Mouse (Mus musculus): ENCODE data around the gene Eppin. TPM values are rescaled to one million over a fixed set of nuclear protein-coding genes. Genes with fewer than 3 reads are reported as not detected.
"Not testable (repeated sequence)": the region's sequence is repeated elsewhere in the genome, so short reads cannot be mapped to it uniquely, and the experiment has no call there.

Gene Eppin
- not detected for total RNA-seq (2021)

- no peak for DNase-seq
These were observed at the start of gene Eppin for GRCm38 (mm10) chr2:164593494-164593893. Gene Eppin, minus strand, starts transcription at chr2:164593594.

GRCm38 (mm10) chr2:164641881-164642673 is 48.7 kb upstream of the Eppin start:
- peak in 1 of 2 experiments; percentile 15 for DNase-seq

- no peak for DNase-seq
These were observed 47.7 kb upstream of the Eppin start for GRCm38 (mm10) chr2:164641129-164641528.

DNA sequence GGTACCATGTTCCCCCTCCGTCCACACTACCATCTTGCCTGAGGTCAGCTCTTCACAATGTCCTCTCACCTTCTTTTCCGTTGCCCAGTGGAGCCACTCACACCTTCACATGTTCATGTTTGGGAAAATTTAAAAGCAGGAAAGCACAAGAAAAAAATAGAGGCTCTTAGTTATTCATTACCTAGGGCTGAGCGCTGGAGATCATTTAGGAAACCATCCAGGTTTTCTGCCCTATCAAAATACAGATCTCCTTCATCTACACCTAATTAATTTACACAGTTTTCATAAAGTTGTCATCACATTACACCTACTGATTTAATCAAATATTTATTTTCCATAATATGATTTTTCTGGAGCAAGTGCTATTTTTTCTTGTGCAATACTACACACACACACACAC is 45.3 kb upstream of the Eppin start, which contains the start of gene Wfdc16:
Gene Wfdc16, minus strand, starts transcription at position 101 of the 400 bp plus-strand sequence.
- DNase-seq = no peak

DNA sequence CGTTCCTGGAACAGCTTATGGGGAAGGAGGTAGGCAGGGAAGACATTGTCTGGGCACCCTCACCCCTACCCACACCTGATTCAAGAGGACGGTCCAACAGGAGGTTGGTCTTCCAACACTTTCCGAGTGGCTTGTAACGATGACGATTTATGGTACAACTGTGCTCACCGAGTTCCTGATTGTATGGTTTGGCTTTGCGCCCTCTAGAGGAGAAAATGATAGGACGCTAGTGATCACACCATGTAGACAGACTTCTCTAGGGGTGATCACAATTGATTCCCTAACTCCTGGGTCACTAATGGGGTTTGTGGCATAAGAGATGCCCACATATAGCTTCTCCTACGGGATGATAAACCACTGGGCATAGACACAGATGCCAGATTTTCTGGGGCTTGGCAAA is 41.9 kb upstream of the Eppin start:
- no peak for DNase-seq

- no peak for DNase-seq
These were observed 28.4 kb upstream of the Eppin start for GRCm38 (mm10) chr2:164621775-164622174.

DNA sequence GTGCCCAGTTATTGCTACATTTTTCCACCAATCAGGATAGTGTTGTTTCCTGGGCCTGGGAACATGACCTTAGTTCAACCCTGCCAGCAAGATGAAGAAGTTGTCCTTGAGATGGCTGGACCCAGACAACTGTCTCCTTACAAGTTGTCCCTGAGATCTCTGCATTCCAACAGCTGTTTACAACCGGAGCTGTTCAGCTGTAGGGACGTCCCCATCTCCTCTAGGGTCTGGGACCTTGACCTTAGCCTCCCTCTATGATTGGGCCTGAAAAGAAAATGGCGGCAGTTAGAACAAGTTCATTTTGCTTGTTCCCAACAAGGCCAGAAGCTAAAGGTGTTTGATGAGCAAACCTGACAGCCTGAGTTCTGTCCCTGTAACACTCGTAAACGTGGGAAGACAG is 25.7 kb upstream of the Eppin start:
- DNase-seq = no peak

- no peak for DNase-seq
These were observed 22.0 kb upstream of the Eppin start for GRCm38 (mm10) chr2:164615386-164615785.

GRCm38 (mm10) chr2:164613471-164613870 is 20.1 kb upstream of the Eppin start, which contains the start of the genes Wfdc6b and Wfdc8:
Gene Wfdc6b, plus strand, starts transcription at chr2:164613522.
Gene Wfdc8, minus strand, starts transcription at chr2:164613626.
- DNase-seq = not testable (repeated sequence)

GRCm38 (mm10) chr2:164608781-164609180 is 15.4 kb upstream of the Eppin start:
- no peak for DNase-seq

- no peak for DNase-seq
These were observed 11.0 kb upstream of the Eppin start for GRCm38 (mm10) chr2:164604411-164604810.

DNA sequence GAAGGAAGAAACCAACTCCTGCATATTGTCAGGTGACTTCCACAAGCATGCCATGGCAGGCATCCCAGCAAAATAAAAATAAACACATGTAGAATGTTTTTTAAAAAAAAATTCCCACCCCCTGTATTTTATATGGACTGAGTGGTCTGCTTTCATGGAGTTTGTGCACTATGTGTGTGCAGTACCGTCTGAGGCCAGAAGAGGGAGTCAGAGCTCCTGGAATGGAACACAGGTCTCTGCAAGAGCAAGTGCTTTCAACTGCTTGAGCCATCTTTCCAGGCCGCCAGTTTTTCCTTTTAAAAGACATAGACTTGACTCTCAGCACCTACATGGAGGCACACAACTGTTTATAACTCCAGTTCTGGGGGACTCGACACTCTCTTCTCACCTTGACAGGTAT is 10.1 kb upstream of the Eppin start:
- DNase-seq = no peak

DNA sequence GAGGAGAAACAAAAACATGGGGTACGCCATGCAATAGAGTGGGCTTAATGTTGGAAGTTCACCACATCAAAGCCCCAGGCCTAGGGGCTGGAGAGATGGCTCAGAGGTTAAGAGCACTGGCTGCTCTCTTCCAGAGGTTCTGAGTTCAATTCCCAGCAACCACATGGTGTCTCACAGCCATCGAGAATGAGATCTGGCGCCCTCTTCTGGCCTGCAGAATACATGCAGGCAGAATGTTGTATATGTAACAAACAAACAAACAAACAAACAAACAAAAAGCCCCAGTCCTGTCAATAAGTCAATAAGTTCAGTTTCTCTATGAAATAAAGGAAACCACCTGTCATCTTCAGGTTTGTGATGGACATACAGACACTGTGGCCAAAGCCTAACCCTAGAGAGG is 6.8 kb upstream of the Eppin start:
- DNase-seq = no peak

DNA sequence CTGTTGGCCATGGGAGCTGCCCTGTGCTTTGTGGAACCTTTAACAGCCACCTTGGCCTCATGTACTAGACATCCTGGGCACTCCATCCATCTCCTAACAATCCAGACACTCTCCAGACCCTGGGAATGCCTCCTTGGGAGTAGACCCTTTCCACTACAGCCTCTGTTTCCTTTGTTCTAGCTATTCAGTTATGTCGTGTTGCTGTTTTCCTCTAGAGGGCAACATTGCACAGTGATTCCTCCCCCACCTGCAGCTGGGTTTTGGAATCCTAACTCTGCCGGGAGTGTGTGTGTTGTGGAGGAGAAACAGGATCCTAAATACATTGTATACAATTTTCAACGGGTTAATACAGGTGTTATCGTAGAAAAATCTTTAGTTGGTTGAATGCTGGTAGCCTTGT is 1.4 kb downstream of the Eppin start:
- peak; percentile 5 to 18 for DNase-seq

DNA sequence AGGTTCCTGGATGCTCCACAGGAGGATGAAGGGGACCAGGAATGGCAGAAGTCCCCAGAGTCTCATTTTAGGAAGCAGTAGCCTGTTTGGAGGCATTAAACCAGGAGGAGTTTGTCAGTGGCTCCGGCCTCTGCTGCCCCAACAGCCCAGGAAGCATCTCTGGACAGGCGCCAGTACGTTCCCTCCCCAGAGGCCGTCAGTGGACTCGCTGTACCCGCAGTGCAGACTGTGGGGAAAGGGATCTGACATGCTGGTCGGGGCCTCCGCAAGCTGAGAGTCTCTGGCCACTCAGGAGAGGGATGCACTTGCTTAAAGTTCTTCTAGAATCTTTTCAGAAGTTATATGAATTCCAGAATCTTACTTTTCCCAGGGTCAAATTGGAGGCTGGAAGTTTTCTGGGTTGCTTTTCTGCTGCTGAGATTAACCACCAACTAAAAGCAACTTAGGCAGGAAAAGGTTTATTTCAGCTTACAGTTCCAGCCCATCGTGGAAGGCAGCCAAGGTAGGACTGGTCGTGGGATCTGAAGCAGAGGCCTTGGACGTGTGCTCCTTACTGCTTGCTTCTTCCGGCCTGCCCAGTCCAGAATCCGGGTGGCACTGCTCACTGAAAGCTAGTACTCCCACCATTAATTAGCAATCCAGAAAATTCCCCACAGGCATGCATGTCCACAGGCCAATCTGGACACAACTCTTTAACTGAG is 8.2 kb downstream of the Eppin start, which contains the start of gene Wfdc6a:
Gene Wfdc6a, minus strand, starts transcription at position 423 of the 701 bp plus-strand sequence.
- not testable (repeated sequence) for DNase-seq

- not testable (repeated sequence) for DNase-seq
These were observed 20.0 kb downstream of the Eppin start, which contains the start of gene Spint3 for GRCm38 (mm10) chr2:164573359-164573758. Gene Spint3, minus strand, starts transcription at chr2:164573459.

DNA sequence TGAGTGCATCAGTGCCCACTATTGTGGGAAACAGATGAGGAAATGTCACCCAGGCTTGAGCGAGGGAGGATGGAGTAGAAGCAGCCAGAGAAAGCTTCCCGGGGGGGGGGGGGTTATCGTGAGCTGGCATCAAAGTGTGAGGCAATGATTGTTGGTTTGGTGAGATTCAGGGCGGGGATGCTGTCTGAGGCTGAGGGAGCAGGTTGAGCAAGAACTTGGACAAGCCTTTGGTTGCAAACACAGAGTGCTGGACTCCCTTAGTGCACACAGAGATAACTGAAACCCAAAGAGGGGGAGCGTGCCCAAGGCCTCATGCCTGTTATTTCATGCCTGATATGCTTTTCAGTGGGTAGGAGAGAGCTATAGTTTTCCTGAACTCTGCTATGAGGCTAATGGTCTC is 25.9 kb downstream of the Eppin start:
- no peak for DNase-seq

GRCm38 (mm10) chr2:164566997-164567396 is 26.4 kb downstream of the Eppin start:
- DNase-seq = no peak

DNA sequence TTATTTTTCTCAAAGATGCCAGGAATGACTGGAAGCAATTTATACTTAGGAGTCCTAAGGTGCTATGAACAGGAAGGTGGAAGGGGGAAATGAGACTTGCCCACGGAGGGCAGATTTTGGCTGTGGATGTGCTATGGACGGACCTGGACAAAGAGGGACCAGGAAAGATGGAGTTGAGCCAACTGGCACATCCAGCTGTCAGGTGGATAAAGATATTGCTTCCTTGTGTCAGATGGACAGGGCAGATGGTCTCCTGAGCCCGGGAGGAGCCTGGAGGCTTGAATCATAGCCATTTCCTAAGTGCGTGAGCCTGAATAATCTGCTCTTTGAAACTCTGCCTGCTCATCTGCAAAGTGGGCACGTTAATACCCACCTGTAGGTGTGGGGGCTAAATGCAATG is 29.0 kb downstream of the Eppin start:
- no peak for DNase-seq

- peak; percentile 16 to 19 for DNase-seq
These were observed 29.9 kb downstream of the Eppin start for GRCm38 (mm10) chr2:164563339-164564038.

- DNase-seq = no peak
These were observed 30.8 kb downstream of the Eppin start, which contains the start of gene Wfdc2 for GRCm38 (mm10) chr2:164562391-164563188. Gene Wfdc2, plus strand, starts transcription at chr2:164562413.

- no peak for DNase-seq
These were observed 33.3 kb downstream of the Eppin start for GRCm38 (mm10) chr2:164560106-164560505.

All from layer of hippocampus, postnatal 36 days (tissue).